Mouse (Mus musculus): Measurements from ENCODE around the gene Lgals4.
A peak's percentile ranks its signal among the peaks of the same experiment; 100 is the strongest.

Gene Lgals4

GRCm38 (mm10) chr7:28823932-28824331 lies 9.7 kb upstream of the Lgals4 start:
- no peak for DNase-seq

DNA sequence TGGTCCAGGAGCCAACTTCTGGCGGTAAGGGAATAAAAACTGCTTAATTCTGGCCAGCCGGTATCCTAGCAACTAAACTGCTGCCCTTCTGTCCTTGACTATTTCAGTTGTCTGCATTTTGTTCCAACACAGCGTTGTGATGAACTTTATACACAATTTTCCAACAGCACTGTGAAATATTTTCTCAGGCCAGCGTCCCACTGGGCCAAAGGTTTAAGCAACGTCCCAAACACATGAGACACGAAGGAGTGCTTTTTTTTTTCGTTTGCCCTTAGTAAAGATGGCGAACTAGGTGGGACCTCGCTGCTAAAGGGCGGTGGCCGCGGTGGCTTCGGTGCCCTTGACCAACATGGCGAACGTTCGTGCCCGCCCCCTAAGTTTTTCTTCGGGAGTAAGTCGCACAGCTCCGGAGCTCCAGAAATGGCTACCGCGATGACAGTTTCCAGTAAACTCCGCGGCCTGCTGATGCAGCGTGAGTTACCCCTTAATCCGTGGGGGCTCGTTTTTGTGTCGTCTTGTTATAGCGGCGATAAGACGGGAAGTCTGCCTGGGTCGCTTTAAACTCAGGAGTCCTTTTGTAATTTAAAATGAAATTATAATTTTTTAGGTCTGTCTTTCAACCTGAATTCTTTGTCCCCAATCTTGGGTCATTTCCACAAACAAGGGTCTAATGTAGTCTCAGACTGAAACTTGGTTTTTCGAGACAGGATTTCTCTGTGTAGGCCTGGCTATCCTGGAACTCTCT lies 8.5 kb upstream of the Lgals4 start, which contains the start of gene Ech1:
TSS of gene Ech1 (plus strand) at position 277 of the 745 bp plus-strand sequence.
- DNase-seq = peak; percentile 86

GRCm38 (mm10) chr7:28825686-28826401 lies 7.8 kb upstream of the Lgals4 start:
- DNase-seq = no peak

DNA sequence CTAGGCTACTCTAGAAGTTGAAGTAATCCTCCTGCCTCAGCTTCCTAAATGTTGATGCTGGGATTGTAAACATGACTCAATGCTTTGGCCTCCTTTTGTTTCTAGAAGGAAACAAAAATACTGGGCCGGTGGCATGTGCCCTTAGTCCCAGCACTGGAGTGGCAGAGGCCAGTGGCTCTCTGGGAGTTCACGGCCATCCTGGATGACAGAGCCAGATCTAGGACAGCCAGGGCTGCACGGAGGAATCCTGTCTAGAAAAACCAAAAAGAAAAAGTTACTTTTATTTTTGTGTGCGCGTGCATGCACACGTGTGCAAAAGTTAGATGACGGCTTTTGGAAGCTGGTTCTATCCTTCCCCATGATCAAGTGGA lies 7.3 kb upstream of the Lgals4 start:
- no peak for DNase-seq

DNA sequence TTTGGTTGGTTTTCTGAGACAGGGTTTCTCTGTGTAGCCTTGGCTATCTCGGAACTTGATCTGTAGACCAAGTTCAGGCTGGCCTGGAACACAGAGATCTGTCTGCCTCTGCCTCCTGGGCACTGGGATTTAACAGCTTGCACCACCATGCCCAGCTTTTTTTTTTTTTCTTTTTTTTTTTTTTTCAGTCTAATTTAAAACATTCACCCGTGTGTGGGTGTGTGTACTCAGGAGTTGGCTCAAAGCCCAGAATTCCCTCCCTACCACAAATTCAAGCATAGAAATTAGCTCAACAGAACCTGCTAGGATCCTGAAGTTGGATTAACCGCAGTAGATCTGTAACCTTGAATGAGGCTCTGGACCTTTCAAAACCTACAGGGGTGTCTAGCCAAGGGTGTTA lies 6.3 kb upstream of the Lgals4 start:
- DNase-seq = no peak

DNA sequence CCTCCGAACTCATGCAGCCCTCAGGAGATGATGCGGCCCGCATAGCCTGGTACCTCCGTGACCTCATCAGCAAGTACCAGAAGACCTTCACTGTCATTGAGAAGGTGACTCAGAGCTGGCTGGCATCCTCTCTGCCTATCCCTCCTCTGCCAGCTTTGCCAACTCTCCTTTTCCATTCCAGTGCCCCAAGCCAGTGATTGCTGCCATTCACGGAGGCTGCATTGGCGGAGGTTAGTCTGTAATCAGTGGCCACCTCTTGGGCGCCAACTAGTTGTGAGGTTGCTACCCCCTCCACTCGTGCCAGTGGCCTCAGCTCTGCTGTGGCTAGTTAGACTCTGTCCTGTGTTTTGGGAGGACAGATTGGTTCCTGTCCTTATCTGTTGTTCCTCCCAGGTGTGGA lies 3.8 kb upstream of the Lgals4 start:
- no peak for DNase-seq

DNA sequence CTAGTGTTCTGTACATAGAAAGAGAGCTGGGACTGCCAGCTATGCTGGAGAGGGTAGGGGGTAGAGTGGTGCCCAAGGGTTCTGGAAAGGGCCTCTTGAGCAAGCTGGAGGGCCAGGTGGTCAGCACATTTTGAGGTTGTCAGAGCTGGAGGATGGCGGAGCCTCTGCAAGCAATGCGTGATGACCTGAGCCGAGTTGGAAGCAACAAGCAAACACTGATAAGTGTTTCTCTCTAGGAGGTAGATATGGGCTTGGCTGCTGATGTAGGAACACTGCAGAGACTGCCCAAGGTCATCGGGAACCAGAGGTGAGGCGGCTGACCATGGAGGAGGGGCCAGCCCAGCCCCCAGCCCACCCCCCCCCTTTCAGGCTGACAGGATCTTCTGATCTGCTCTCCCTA lies 2.7 kb upstream of the Lgals4 start:
- no peak for DNase-seq

GRCm38 (mm10) chr7:28831411-28832125 lies 2.1 kb upstream of the Lgals4 start:
- DNase-seq = no peak

- no peak for DNase-seq
These were observed 1.5 kb upstream of the Lgals4 start for GRCm38 (mm10) chr7:28832137-28832536.

DNA sequence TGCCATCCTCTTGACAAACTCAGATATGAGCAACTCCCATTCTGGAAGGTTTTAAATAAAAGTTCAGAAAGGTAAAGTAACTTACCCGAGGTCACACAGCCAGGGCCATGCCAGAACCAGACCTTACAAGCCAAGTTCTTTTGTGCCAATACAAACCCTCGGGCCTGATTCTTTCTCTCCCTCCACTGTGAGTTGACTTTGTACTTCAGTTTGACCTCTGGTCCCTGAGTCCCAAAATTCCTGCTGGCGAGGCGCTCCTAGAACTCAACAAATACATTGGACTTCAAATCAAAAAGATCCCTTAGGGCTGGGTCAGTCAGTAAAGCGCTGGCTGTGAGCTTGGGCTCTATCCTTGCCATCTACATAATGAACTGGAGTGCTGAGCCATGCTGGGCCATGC lies 3.3 kb downstream of the Lgals4 start:
- no peak for DNase-seq

DNA sequence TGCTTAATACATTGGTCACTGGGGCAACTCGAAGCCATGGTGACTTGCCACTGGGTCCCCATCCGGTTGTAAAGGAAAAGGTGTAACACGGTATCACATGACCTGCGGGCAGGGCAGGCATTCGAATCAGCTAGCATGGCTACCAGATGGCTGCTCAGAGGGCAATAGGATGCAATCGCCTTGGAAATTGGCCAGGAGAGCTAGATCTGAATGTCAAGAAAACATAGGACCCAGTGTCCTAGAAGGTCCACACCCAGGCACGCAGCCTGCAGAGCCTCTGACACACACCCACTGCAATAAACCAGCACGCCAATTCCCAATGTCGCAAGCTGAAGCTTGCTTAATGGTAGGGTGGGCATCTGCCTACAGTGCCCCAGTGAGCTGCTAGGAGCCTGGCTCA lies 4.7 kb downstream of the Lgals4 start:
- no peak for DNase-seq

DNA sequence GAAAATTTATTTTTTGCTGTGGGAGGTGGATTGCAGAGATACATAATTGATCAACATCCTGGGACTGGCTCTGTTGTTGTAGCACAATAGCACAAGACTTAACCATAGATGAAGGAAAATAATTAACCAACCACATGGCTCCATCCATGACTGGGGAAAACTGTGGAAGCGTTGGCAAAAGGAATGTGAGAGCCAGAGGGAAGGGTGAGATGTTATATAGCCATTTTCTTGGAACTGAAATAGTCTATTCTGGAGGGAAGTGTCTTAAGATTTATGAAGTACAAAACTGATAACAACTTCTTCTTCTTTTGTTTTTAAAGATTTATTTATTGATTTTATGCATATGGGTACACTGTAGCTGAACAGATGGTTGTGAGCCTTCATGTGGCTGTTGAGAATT lies 13.6 kb downstream of the Lgals4 start:
- DNase-seq = no peak

DNA sequence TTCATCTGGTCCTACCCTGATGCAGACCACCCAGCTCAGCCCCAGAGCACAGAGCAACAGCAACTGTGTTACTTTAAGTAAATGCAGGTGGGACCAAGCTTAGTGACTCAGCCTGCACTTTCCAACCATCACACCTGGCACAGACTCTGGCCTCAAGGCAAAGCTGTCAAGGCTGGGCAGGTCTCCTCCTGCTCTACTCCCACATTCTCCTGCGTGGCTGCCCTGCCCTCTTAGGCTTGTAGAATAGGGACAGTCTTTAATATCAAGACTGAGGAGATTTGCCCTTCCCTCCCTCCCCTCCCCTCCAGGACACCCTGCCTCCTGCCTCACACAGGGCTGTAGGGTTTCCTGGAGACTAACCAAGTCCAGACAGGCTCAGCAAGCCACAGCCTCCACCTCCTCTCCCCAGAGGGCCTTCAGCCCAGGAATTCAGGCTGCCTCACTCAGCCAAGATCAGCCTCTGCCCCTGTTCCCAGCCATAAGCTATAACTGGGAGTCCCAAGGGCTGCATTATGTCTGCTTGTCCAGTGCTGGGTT lies 16.1 kb downstream of the Lgals4 start:
- no peak for DNase-seq

- no peak for DNase-seq
These were observed 17.0 kb downstream of the Lgals4 start for GRCm38 (mm10) chr7:28850642-28851041.

DNA sequence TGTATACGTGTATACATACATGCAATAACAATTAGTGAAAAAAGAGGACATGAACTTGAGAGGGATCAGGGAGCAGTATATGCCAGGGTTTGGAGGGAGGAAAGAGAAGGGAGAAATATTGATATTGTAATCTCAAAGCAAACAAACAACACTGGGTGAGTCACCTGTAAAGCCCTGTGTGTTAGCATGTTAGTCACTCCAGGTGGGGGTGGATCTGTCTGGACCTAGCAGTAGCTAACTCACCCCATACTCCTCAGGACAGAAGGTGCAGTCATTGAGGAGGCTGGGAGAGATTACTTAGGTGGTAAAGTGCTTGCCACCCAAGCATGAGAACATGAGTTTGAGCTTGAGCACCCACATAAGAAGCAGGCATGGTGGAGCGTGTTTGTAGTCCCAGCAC lies 26.3 kb downstream of the Lgals4 start:
- DNase-seq = no peak

DNA sequence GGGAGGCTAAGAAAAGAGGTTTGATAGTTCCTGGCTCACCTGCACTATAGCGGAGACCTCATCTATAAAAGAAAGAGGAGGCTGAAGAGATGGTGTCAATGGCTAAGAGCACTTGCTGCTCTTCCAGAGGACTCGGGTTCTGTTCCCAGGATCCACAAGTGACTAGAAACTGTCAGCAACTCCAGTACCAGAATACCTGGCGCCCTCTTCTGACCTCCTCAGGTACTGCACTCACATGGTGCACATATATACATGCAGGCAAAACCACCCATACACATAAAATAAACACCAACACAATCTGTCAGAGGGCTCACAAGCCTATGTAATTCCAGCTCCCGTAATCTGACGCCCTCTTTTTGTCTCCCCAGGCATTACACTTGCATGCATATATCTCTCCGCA lies 27.2 kb downstream of the Lgals4 start:
- no peak for DNase-seq

DNA sequence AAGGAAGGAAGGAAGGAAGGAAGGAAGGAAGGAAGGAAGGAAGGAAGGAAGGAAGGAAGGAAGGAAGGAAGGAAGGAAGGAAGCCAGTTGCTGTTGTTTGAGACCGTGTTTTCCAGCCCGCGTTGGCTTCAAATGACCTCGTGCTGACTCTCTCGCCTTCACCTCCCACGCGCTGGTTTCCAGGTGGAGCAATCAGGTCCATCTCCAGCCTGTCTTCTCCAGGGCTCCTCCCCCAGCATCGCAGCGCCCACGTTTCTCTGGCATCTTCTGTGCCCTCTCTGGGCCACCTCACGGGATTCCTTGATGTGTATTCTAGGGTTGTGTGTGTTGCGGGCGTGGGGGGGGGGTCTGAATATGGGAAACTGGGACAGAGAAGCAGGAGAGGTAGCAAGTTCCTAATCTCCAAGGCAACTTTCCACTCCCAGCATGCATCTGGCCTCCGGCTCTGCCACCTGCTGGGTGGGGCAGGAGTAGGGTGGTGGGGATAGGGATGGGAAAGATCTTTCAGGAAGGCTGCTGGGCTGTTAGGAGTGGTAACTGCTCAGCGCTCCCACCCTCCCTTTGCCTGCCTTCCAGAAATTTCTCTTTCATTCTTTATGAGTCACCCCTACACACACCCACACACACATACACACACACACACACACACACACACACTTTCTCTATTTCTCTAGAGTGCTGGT lies 29.3 kb downstream of the Lgals4 start:
- no peak for DNase-seq

DNA sequence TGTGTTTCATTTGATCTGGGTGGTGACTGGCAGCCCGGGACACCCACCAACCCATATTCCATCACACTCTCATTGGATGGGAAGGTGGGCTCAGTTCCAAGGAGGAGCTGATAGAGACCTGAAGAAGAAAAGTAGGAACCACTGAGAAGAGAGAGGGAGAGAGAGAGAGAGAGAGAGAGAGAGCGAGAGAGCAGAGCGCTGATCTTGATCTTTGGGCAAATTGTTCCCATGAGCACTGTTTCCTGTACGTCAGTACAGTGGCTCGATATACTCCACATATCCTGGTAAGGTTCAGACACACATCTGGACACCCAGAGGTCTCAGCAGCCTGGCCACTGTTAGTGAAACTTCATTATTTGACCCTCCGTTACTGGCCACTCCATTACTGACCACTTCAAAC lies 29.9 kb downstream of the Lgals4 start, which contains the start of gene Lgals7:
TSS of gene Lgals7 (plus strand) at position 314 of the 400 bp plus-strand sequence.
- no peak for DNase-seq

GRCm38 (mm10) chr7:28864288-28864750 lies 30.7 kb downstream of the Lgals4 start:
- no peak for DNase-seq

- DNase-seq = no peak
These were observed 32.0 kb downstream of the Lgals4 start for GRCm38 (mm10) chr7:28865481-28866300.

- DNase-seq = no peak
These were observed 33.3 kb downstream of the Lgals4 start for GRCm38 (mm10) chr7:28866769-28867507.

Measured in cerebellum, adult 8-10 months (tissue).